Mouse (Mus musculus) mammary gland, adult 2 months (tissue): ENCODE measurements around the gene Olfr432. TPM values are rescaled to one million over a fixed set of nuclear protein-coding genes. Genes with fewer than 3 reads are reported as not detected.

Experiments
- polyA plus RNA-seq: library from polyadenylated mRNA; depleted of rRNA; stranded (reverse); fragments of >200 nt; gene quantifications from 2 replicates; pipeline ENCODE4 v1.2.3, GENCODE M21; 2012; ENCODE audit warnings: low replicate concordance; rRNA removed

Gene Olfr432
- 0.29 and 0.46 TPM in 2 replicates for polyA plus RNA-seq

GRCm38 (mm10) chr1:174048893-174049292 lies at the start of gene Olfr432:
Olfr432 (plus strand) TSS chr1:174049205.

GRCm38 (mm10) chr1:174031698-174032097 lies 17.3 kb upstream of the Olfr432 start, which contains the start of gene Ifi205:
Ifi205 (minus strand) TSS chr1:174031810.

GRCm38 (mm10) chr1:174040523-174041177 lies 8.4 kb upstream of the Olfr432 start, which contains the start of gene Olfr433:
Olfr433 (plus strand) TSS chr1:174040705.

GRCm38 (mm10) chr1:174066305-174066704 lies 17.3 kb downstream of the Olfr432 start, which contains the start of gene Olfr430:
Olfr430 (plus strand) TSS chr1:174066605.

GRCm38 (mm10) chr1:174084031-174084430 lies 35.0 kb downstream of the Olfr432 start, which contains the start of gene Olfr429:
Olfr429 (plus strand) TSS chr1:174084331.

GRCm38 (mm10) chr1:174096591-174096990 lies 47.6 kb downstream of the Olfr432 start, which contains the start of gene Olfr427:
Olfr427 (plus strand) TSS chr1:174096891.

Other genes with a start within 250 kb of the Olfr432 start
- gene Ifi211, start 136.2 kb upstream of the Olfr432 start, polyA plus RNA-seq = 2.0 and 4.2 TPM in 2 replicates
- gene Mndal, start 106.7 kb upstream of the Olfr432 start, polyA plus RNA-seq = 8.0 and 19.3 TPM in 2 replicates
- gene Ifi203, start 106.5 kb upstream of the Olfr432 start, polyA plus RNA-seq = 17.8 and 37.0 TPM in 2 replicates
- 0.17 and 0.56 TPM in 2 replicates for gene Ifi202b, start 66.5 kb upstream of the Olfr432 start, polyA plus RNA-seq
- 4.2 and 12.6 TPM in 2 replicates for gene Ifi205, start 17.4 kb upstream of the Olfr432 start, polyA plus RNA-seq
- gene Olfr433, start 8.5 kb upstream of the Olfr432 start, polyA plus RNA-seq = 0.70 TPM in 2 replicates
- gene Olfr430, start 17.4 kb downstream of the Olfr432 start, polyA plus RNA-seq = not detected in 2 replicates
- not detected in 2 replicates for gene Olfr429, start 35.1 kb downstream of the Olfr432 start, polyA plus RNA-seq
- gene Olfr427, start 47.7 kb downstream of the Olfr432 start, polyA plus RNA-seq = not detected in 2 replicates
- gene Olfr231, start 72.0 kb downstream of the Olfr432 start, polyA plus RNA-seq = not detected in 2 replicates
- not detected in 2 replicates for gene Olfr424, start 82.3 kb downstream of the Olfr432 start, polyA plus RNA-seq
- gene Olfr420, start 106.4 kb downstream of the Olfr432 start, polyA plus RNA-seq = not detected in 2 replicates
- gene Spta1, start 123.6 kb downstream of the Olfr432 start, polyA plus RNA-seq = 0.10 TPM in 1 of 2 replicates, not detected in the other
- not detected in 2 replicates for gene Olfr419, start 202.9 kb downstream of the Olfr432 start, polyA plus RNA-seq